In the genomic region with DNA sequence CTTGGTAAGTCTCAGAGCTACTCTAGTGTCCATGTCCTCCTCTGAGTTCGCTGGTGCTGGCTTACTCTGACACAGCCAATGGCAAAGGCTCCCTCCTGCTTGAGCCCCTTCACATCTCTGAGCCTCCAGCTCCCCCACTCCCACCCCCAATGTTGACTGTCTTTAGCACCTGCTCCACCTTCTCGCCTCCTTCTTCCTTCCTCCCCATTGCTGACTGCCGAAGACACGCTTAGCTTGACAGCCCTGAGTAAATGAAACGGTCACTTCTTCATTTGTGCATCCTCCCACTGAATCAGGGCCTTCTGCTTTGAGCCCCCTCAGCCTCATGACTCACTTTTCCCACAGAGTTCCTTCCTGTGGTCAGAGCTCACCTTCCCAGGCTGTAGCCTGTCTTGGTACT, we compare ENCODE assay signal across 10 mouse cellular contexts. TPM values are rescaled to one million over a fixed set of nuclear protein-coding genes. Genes with fewer than 3 reads are reported as not detected.
DNase-seq lines count a peak whose midpoint lies in the region; ATAC-seq lines count a peak whose summit lies in the region.
"Had no signal": no experiment of that assay in that cellular context is flagged by ENCODE, and none has a peak within 500 bp of the region (broad histone marks: within the 10 kb centered on the region; RNA-seq: fewer than 3 reads in every experiment).

No protein-coding gene starts in this region.

- no peak overlapping the region for H3K9ac ChIP-seq in lung, embryonic 15.5 days
- H3K9ac ChIP-seq in liver, embryonic 16.5 days (ENCODE audit: low read depth, low read length) = no peak overlapping the region

- H3K27ac ChIP-seq in lung, embryonic 15.5 days = peak overlapping the region; percentile 51; the same call in 1 of the 2 replicates
- 0 out of 2 replicates have a peak overlapping the region, but pooled peaks have one; percentile 35 for H3K27ac ChIP-seq in liver, embryonic 16.5 days (ENCODE audit: low read length)

- peaks cover 64% of the 10 kb centered on the region for H3K27me3 ChIP-seq in lung, embryonic 15.5 days
- peaks cover 68% of the 10 kb centered on the region for H3K27me3 ChIP-seq in liver, embryonic 16.5 days (ENCODE audit: control insufficient read depth, insufficient read depth, low read depth, low read length)

- 45% methylated on average over 5 of the region's 5 CpGs for WGBS in lung, embryonic 15.5 days
- WGBS in liver, embryonic 16.5 days (ENCODE audit: insufficient replicate concordance) = 29% methylated on average over 5 of the region's 5 CpGs

- no peaks in the 10 kb centered on the region for H3K36me3 ChIP-seq in lung, embryonic 15.5 days
- no peaks in the 10 kb centered on the region for H3K36me3 ChIP-seq in liver, embryonic 16.5 days (ENCODE audit: control insufficient read depth, insufficient read depth)

- DNase-seq in CD4-positive, CD25-positive, alpha-beta regulatory T cell, adult 2 months (ENCODE audit: low read depth, low spot score) = peak; percentile 26
- DNase-seq in lung, postnatal 14 days = no peak
- peak; percentile 63 for DNase-seq in thymus, postnatal 0 days (ENCODE audit: low spot score)
- no peak for DNase-seq in cerebellum, adult 9-11 months
- DNase-seq: lung, postnatal 4 days had no signal

- 0 out of 2 replicates have a peak overlapping the region, but pooled peaks have one; percentile 1 for H3K4me3 ChIP-seq in lung, embryonic 15.5 days
- H3K4me3 ChIP-seq in liver, embryonic 16.5 days (ENCODE audit: low read depth, low read length) = peak overlapping the region; percentile 54; the same call in 1 of the 2 replicates

- H3K9me3 ChIP-seq in lung, embryonic 15.5 days = no peaks in the 10 kb centered on the region
- H3K9me3 ChIP-seq in liver, embryonic 16.5 days (replicated peaks; ENCODE audit: control insufficient read depth, low read length) = no peaks in the 10 kb centered on the region

- H3K4me2 ChIP-seq in lung, embryonic 15.5 days = peak overlapping the region; percentile 99
- H3K4me2 ChIP-seq in liver, embryonic 16.5 days (ENCODE audit: low read depth, low read length) = peak overlapping the region; percentile 36

- peaks cover 22% of the 10 kb centered on the region for H3K4me1 ChIP-seq in lung, embryonic 15.5 days
- no peaks in the 10 kb centered on the region; the same call in none of the 2 replicates for H3K4me1 ChIP-seq in liver, embryonic 16.5 days (ENCODE audit: control insufficient read depth, low read depth, low read length)

- no peak for ATAC-seq in CD4-positive, CD25-positive, alpha-beta regulatory T cell, adult 4 months
- ATAC-seq in lung, embryonic 15.5 days (ENCODE audit: borderline replicate concordance, extremely low read depth, low FRiP score, low TSS enrichment) = no peak
- no peak for ATAC-seq in liver, embryonic 16.5 days (ENCODE audit: low read depth)
- no peak for ATAC-seq in megakaryocyte-erythroid progenitor cell, adult 5-6 weeks (replicated peaks; ENCODE audit: low FRiP score, low TSS enrichment, poor library complexity, severe bottlenecking)

RNA-seq across cellular contexts. Expression of gene Tm6sf1, which starts 2.2 kb away (rescaled TPM):
- polyA plus RNA-seq in CD4-positive, CD25-positive, alpha-beta regulatory T cell, adult 4 months (2017; shearing (Covaris generic)) = 1 to 10 TPM; 8.6 to 8.8 TPM
- 14.7 and 18.0 TPM in 2 replicates for polyA plus RNA-seq in lung, embryonic 15.5 days (2015; fragmentation: Nextera tagmentation; extraction: Ambion mirVana)
- 9.6 and 10.4 TPM in 2 replicates for polyA plus RNA-seq in liver, embryonic 16.5 days (2015; fragmentation: Nextera tagmentation; extraction: Ambion mirVana)
- 85.4 and 88.0 TPM in 2 replicates for polyA plus RNA-seq in thymus, postnatal 0 days (2015; fragmentation: Nextera tagmentation; extraction: Ambion mirVana)
- 4.8 and 15.9 TPM in 2 replicates for total RNA-seq in megakaryocyte-erythroid progenitor cell, adult 5-6 weeks (2014; fragmentation: Nextera tagmentation)
- 7.4 and 13.3 TPM in 2 replicates for total RNA-seq in megakaryocyte-erythroid progenitor cell, adult 5-6 weeks (2017)

RNA-seq across cellular contexts. Expression of gene Gm10160, which starts 5.4 kb away (rescaled TPM):
- not detected for polyA plus RNA-seq in CD4-positive, CD25-positive, alpha-beta regulatory T cell, adult 4 months (2017; shearing (Covaris generic))
- not detected in 2 replicates for polyA plus RNA-seq in lung, embryonic 15.5 days (2015; fragmentation: Nextera tagmentation; extraction: Ambion mirVana)
- not detected in 2 replicates for polyA plus RNA-seq in liver, embryonic 16.5 days (2015; fragmentation: Nextera tagmentation; extraction: Ambion mirVana)
- polyA plus RNA-seq in thymus, postnatal 0 days (2015; fragmentation: Nextera tagmentation; extraction: Ambion mirVana) = not detected in 2 replicates
- total RNA-seq in megakaryocyte-erythroid progenitor cell, adult 5-6 weeks (2014; fragmentation: Nextera tagmentation) = not detected in 2 replicates
- not detected in 2 replicates for total RNA-seq in megakaryocyte-erythroid progenitor cell, adult 5-6 weeks (2017)
- total RNA-seq: gastrocnemius, adult 18-20 months had no signal

RNA-seq across cellular contexts. Expression of gene Btbd1, which starts 31.8 kb away (rescaled TPM):
- 10 to 100 TPM; 16.3 to 19.1 TPM for polyA plus RNA-seq in CD4-positive, CD25-positive, alpha-beta regulatory T cell, adult 4 months (2017; shearing (Covaris generic))
- 64.6 and 68.4 TPM in 2 replicates for polyA plus RNA-seq in lung, embryonic 15.5 days (2015; fragmentation: Nextera tagmentation; extraction: Ambion mirVana)
- 13.5 and 14.0 TPM in 2 replicates for polyA plus RNA-seq in liver, embryonic 16.5 days (2015; fragmentation: Nextera tagmentation; extraction: Ambion mirVana)
- polyA plus RNA-seq in thymus, postnatal 0 days (2015; fragmentation: Nextera tagmentation; extraction: Ambion mirVana) = 71.8 and 75.0 TPM in 2 replicates
- total RNA-seq in megakaryocyte-erythroid progenitor cell, adult 5-6 weeks (2014; fragmentation: Nextera tagmentation) = 52.4 and 59.3 TPM in 2 replicates
- total RNA-seq in megakaryocyte-erythroid progenitor cell, adult 5-6 weeks (2017) = 114 and 118 TPM in 2 replicates

Comparison
In these comparisons a context has a peak if more than half of its experiments do, and no peak if none do; other contexts are left out.
1. DNase-seq: peak in CD4-positive, CD25-positive, alpha-beta regulatory T cell, adult 2 months (single experiment) and thymus, postnatal 0 days (single experiment); none in lung, postnatal 14 days (single experiment) and cerebellum, adult 9-11 months (single experiment).